Mouse (Mus musculus) embryonic facial prominence, embryonic 12.5 days (tissue): Measurements from ENCODE around the gene Stpg3. TPM values are rescaled to one million over a fixed set of nuclear protein-coding genes. Genes with fewer than 3 reads are reported as not detected.

Experiments used
- ATAC-seq: fragments of 200-750 bp; cut with Nextera tagmentation; 2 replicates; pipeline ENCODE4 v1.8.0; 2017; ENCODE audit not compliant: insufficient number of reproducible peaks, insufficient read depth, low FRiP score, low TSS enrichment
- H3K27ac ChIP-seq: fragments of 300-500 bp; sonication (generic); 2 replicates; pipeline ENCODE4 v1.5.1; 2016; ENCODE audit warnings: mild to moderate bottlenecking
- H3K27me3 ChIP-seq: fragments of 300-500 bp; sonication (generic); 2 replicates; pipeline ENCODE4 v1.6.1; 2016; ENCODE audit warnings: mild to moderate bottlenecking, moderate library complexity
- H3K36me3 ChIP-seq: fragments of 300-500 bp; sonication (generic); 2 replicates; pipeline ENCODE4 v1.6.1; 2016; ENCODE audit warnings: mild to moderate bottlenecking
- H3K4me1 ChIP-seq: fragments of 300-500 bp; sonication (generic); 2 replicates; pipeline ENCODE4 v1.6.1; 2016
- H3K4me2 ChIP-seq: fragments of 300-500 bp; sonication (generic); replicated peaks from 2 replicates; pipeline ENCODE4 v1.6.1; 2016; ENCODE audit warnings: mild to moderate bottlenecking, moderate library complexity
- H3K4me3 ChIP-seq: fragments of 300-500 bp; sonication (generic); 2 replicates; pipeline ENCODE4 v1.5.1; 2016; ENCODE audit warnings: mild to moderate bottlenecking
- H3K9ac ChIP-seq: fragments of 300-500 bp; sonication (generic); 2 replicates; pipeline ENCODE4 v1.6.1; 2016; ENCODE audit warnings: mild to moderate bottlenecking, moderate library complexity
- H3K9me3 ChIP-seq: fragments of 300-500 bp; sonication (generic); 2 replicates; pipeline ENCODE4 v1.6.1; 2016; ENCODE audit warnings: mild to moderate bottlenecking, moderate library complexity
- whole genome bisulfite sequencing: fragments of 180-500 bp; shearing (Covaris S2); methylation state at CpG from one replicate; pipeline ENCODE4 v1.1.7; 2016; 5-methylcytosine and 5-hydroxymethylcytosine counted together
- polyA plus RNA-seq: library from polyadenylated mRNA; unstranded; fragments of >200 nt; fragmentation: Nextera tagmentation; extraction: Ambion mirVana; gene quantifications from 2 replicates; pipeline ENCODE4 v1.2.1, GENCODE M21; 2016

Stpg3 gene
- polyA plus RNA-seq, 1 experiment from 2014 or later: not detected

GRCm38 (mm10) chr2:25177076-25177475 lies 37.4 kb downstream of the Stpg3 start:
- no peak for ATAC-seq
- Histone ChIP-seq H3K27me3 (peaks cover 62% of the 10 kb centered on the region), H3K36me3 (no peaks in the 10 kb centered on the region), H3K9ac (no peak overlapping the region), H3K27ac (no peak overlapping the region), H3K4me1 (peaks cover 41% of the 10 kb centered on the region), H3K4me2 (no peak overlapping the region), H3K9me3 (no peaks in the 10 kb centered on the region), H3K4me3 (no peak overlapping the region)
- 39% methylated on average over 4 of the region's 4 CpGs for WGBS

- Histone ChIP-seq H3K27me3 (peaks cover 57% of the 10 kb centered on the region), H3K27ac (no peak overlapping the region), H3K4me2 (no peak overlapping the region), H3K4me1 (peaks cover 41% of the 10 kb centered on the region), H3K9ac (no peak overlapping the region), H3K9me3 (no peaks in the 10 kb centered on the region), H3K36me3 (no peaks in the 10 kb centered on the region), H3K4me3 (no peak overlapping the region)
- no peak for ATAC-seq
- 47% methylated on average over 6 of the region's 6 CpGs for WGBS
Observed at GRCm38 (mm10) chr2:25176573-25176972, 37.9 kb downstream of the Stpg3 start.

- Histone ChIP-seq H3K9me3 (no peaks in the 10 kb centered on the region), H3K36me3 (no peaks in the 10 kb centered on the region), H3K4me1 (peaks cover 35% of the 10 kb centered on the region), H3K4me3 (no peak overlapping the region), H3K9ac (no peak overlapping the region), H3K4me2 (no peak overlapping the region), H3K27me3 (peaks cover 48% of the 10 kb centered on the region), H3K27ac (no peak overlapping the region)
- ATAC-seq: no peak
- WGBS: 78% methylated on average over 4 of the region's 4 CpGs
Observed at GRCm38 (mm10) chr2:25175690-25176078, 38.8 kb downstream of the Stpg3 start.

- WGBS: 52% methylated on average over 7 of the region's 7 CpGs
- no peak for ATAC-seq
- H3K27ac ChIP-seq: no peak overlapping the region
- H3K36me3 ChIP-seq: no peaks in the 10 kb centered on the region
- peaks cover 42% of the 10 kb centered on the region for H3K27me3 ChIP-seq
- no peak overlapping the region for H3K4me3 ChIP-seq
- H3K4me2 ChIP-seq: no peak overlapping the region
- no peaks in the 10 kb centered on the region for H3K9me3 ChIP-seq
- H3K4me1 ChIP-seq: peaks cover 30% of the 10 kb centered on the region
- H3K9ac ChIP-seq: no peak overlapping the region
Observed at GRCm38 (mm10) chr2:25174866-25175689, 39.4 kb downstream of the Stpg3 start.

- Histone ChIP-seq H3K36me3 (no peaks in the 10 kb centered on the region), H3K9me3 (no peaks in the 10 kb centered on the region), H3K9ac (no peak overlapping the region), H3K27me3 (peaks cover 29% of the 10 kb centered on the region), H3K27ac (no peak overlapping the region), H3K4me1 (peaks cover 30% of the 10 kb centered on the region), H3K4me2 (no peak overlapping the region), H3K4me3 (no peak overlapping the region)
- WGBS: 90% methylated on average over 4 of the region's 4 CpGs
- ATAC-seq: no peak
Observed at GRCm38 (mm10) chr2:25173821-25174220, 40.6 kb downstream of the Stpg3 start.

- WGBS: 69% methylated on average over 8 of the region's 8 CpGs
- Histone ChIP-seq H3K27me3 (peaks cover 17% of the 10 kb centered on the region; the same call in 1 of the 2 replicates), H3K36me3 (no peaks in the 10 kb centered on the region), H3K9me3 (no peaks in the 10 kb centered on the region), H3K9ac (no peak overlapping the region), H3K4me1 (peaks cover 29% of the 10 kb centered on the region), H3K27ac (no peak overlapping the region), H3K4me2 (no peak overlapping the region), H3K4me3 (no peak overlapping the region)
- ATAC-seq: no peak
Observed at GRCm38 (mm10) chr2:25172629-25173028, 41.8 kb downstream of the Stpg3 start.

- no peak overlapping the region for H3K9ac ChIP-seq
- WGBS: 59% methylated on average over 1 of the region's 1 CpGs
- no peaks in the 10 kb centered on the region for H3K36me3 ChIP-seq
- H3K4me1 ChIP-seq: peaks cover 23% of the 10 kb centered on the region
- H3K27ac ChIP-seq: no peak overlapping the region
- ATAC-seq: no peak
- H3K4me2 ChIP-seq: no peak overlapping the region
- no peak overlapping the region for H3K4me3 ChIP-seq
- no peaks in the 10 kb centered on the region for H3K9me3 ChIP-seq
- 0 out of 2 replicates have a peak, but pooled peaks cover 9% of the 10 kb centered on the region for H3K27me3 ChIP-seq
Observed at GRCm38 (mm10) chr2:25171769-25172153, 42.7 kb downstream of the Stpg3 start.

GRCm38 (mm10) chr2:25171101-25171768 lies 43.2 kb downstream of the Stpg3 start:
- Histone ChIP-seq H3K4me2 (no peak overlapping the region), H3K36me3 (no peaks in the 10 kb centered on the region), H3K27ac (no peak overlapping the region), H3K4me1 (peaks cover 18% of the 10 kb centered on the region), H3K9me3 (no peaks in the 10 kb centered on the region), H3K9ac (no peak overlapping the region), H3K4me3 (no peak overlapping the region), H3K27me3 (0 out of 2 replicates have a peak, but pooled peaks cover 4% of the 10 kb centered on the region)
- ATAC-seq: no peak
- WGBS: 82% methylated on average over 6 of the region's 6 CpGs

- H3K4me3 ChIP-seq: no peak overlapping the region
- no peak for ATAC-seq
- H3K36me3 ChIP-seq: no peaks in the 10 kb centered on the region
- no peaks in the 10 kb centered on the region for H3K27me3 ChIP-seq
- H3K27ac ChIP-seq: no peak overlapping the region
- WGBS: 73% methylated on average over 10 of the region's 10 CpGs
- H3K4me1 ChIP-seq: peaks cover 18% of the 10 kb centered on the region
- H3K4me2 ChIP-seq: no peak overlapping the region
- no peaks in the 10 kb centered on the region for H3K9me3 ChIP-seq
- H3K9ac ChIP-seq: no peak overlapping the region
Observed at GRCm38 (mm10) chr2:25170326-25171100, 43.9 kb downstream of the Stpg3 start.

- no peak for ATAC-seq
- Histone ChIP-seq H3K36me3 (no peaks in the 10 kb centered on the region), H3K4me2 (no peak overlapping the region), H3K9ac (no peak overlapping the region), H3K4me3 (no peak overlapping the region), H3K27ac (no peak overlapping the region), H3K27me3 (no peaks in the 10 kb centered on the region), H3K4me1 (peaks cover 18% of the 10 kb centered on the region), H3K9me3 (no peaks in the 10 kb centered on the region)
- 18% methylated on average over 5 of the region's 5 CpGs for WGBS
Observed at GRCm38 (mm10) chr2:25169778-25170177, 44.7 kb downstream of the Stpg3 start.

GRCm38 (mm10) chr2:25168665-25168978 lies 45.8 kb downstream of the Stpg3 start:
- Histone ChIP-seq H3K4me1 (peaks cover 22% of the 10 kb centered on the region), H3K27me3 (no peaks in the 10 kb centered on the region)
- WGBS: 13% methylated on average over 2 of the region's 2 CpGs

More at GRCm38 (mm10) chr2:25168665-25168978, 45.8 kb downstream of the Stpg3 start:
- Histone ChIP-seq H3K36me3 (no peaks in the 10 kb centered on the region), H3K9me3 (no peaks in the 10 kb centered on the region), H3K4me3 (peak overlapping the region; percentile 49), H3K4me2 (peak overlapping the region; percentile 87), H3K9ac (no peak overlapping the region), H3K27ac (peak overlapping the region; percentile 75)
- ATAC-seq: no peak; the same call in 1 of the 2 replicates
